Mouse (Mus musculus) lung, adult 18-20 months (tissue): ENCODE data around the gene Pdzd7.
A peak's percentile ranks its signal among the peaks of the same experiment; 100 is the strongest.
"Not testable (repeated sequence)": the region's sequence is repeated elsewhere in the genome, so short reads cannot be mapped to it uniquely, and the experiment has no call there.

ENCODE experiments used
- DNase-seq, 2 experiments: peaks; one replicate each; pipeline ENCODE4 v3.0.0; 2022; ENCODE audit warnings: mixed read lengths in 2 of 2

Gene Pdzd7

GRCm38 (mm10) chr19:45058113-45058839 is 12.8 kb upstream of the Pdzd7 start:
- peak; percentile 96 to 97 for DNase-seq

- no peak for DNase-seq
Measured at GRCm38 (mm10) chr19:45057724-45058112, 12.2 kb upstream of the Pdzd7 start.

- DNase-seq, result peak in 1 of 2 experiments; percentile 28
Measured at GRCm38 (mm10) chr19:45056908-45057698, 11.6 kb upstream of the Pdzd7 start.

- peak in 1 of 2 experiments; percentile 31 for DNase-seq
Measured at GRCm38 (mm10) chr19:45056364-45056763, 10.8 kb upstream of the Pdzd7 start.

- no peak for DNase-seq
Measured at GRCm38 (mm10) chr19:45054892-45055690, 9.6 kb upstream of the Pdzd7 start.

DNA sequence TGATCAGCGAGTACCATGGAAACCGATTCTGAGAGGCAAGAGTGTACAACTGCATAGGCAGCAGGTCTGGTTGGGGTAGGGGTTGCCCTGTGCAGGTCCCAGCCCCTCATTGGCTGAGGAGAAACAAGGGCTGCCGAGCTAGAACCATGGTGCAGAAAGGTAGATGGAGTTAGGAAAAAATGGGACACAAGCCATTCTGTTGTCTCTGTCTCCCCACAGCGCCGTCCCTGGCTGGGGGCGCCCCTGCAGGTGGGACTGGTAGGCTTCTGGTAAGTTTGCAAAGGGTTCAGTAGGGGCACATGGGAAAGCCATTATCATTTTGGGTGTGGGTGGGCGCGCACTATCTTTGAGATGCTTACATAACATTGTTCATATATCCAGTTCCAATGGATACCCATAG is 7.9 kb upstream of the Pdzd7 start:
- DNase-seq, result no peak

GRCm38 (mm10) chr19:45049523-45049922 is 4.0 kb upstream of the Pdzd7 start:
- DNase-seq, result no peak

DNA sequence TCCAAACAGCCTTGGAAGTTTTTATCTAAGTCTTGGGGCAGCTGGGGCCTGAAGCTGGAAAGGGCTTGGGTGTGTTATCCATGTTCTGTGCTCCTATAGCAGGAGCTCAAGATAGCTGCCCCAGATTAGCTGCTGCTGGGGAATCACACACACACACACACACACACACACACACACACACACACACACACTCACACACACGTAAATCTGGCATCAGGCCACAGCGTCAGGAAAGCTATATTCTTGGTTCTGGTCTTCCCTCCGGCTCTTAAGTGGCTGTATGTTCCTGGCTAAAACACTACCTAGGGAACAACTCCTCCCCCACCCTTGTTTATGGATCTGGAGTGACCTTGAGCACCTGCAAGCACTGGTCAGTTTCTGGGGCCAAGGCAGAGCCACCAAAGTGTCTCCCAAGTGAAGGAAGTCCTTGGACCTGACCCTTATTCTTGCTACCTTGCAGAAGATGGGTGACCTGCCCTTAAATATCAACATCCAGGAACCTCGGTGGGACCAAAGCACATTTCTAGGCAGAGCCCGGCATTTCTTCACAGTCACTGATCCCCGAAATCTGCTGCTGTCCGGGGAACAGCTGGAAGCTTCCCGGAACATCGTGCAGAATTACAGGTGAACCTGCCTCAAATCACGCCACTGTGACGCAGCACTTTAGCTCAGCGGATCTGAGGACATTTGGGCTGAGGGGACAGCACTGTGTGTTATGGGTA is 3.3 kb upstream of the Pdzd7 start:
- no peak for DNase-seq

DNA sequence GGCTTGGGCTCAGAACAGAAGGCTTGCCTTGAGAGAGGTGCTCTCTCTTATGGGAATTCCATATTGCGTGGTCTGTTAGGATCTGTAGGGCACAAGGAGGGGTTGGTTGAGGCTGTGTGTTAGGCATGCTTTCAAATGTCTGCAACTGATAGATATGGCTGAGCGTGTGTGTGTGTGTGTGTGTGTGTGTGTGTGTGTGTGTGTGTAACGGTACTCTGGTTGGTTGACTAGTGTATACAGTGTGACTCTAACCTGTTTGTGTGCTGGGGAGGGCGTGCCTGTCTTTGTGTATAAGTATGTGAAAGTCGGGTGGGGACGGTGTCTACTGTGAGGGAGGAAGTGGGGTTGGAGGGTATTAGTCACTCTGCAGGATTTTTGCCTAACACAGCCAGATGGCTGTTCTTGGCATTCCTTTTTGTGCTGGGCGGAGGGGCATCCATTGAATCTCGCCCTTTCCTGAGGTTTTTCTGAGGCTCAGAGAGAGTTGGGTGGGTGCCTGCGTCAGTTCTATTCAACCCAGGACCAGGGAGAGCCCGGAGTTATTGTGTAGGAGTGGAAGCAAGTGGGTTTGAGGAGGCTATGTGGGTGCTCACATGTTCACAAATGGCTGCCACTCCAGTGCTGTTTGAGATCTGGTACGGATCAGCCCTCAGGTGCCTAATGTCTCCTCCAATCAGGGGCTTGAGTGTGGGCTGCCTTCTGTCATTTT is 2.6 kb upstream of the Pdzd7 start:
- DNase-seq, result peak; percentile 87 to 91

DNA sequence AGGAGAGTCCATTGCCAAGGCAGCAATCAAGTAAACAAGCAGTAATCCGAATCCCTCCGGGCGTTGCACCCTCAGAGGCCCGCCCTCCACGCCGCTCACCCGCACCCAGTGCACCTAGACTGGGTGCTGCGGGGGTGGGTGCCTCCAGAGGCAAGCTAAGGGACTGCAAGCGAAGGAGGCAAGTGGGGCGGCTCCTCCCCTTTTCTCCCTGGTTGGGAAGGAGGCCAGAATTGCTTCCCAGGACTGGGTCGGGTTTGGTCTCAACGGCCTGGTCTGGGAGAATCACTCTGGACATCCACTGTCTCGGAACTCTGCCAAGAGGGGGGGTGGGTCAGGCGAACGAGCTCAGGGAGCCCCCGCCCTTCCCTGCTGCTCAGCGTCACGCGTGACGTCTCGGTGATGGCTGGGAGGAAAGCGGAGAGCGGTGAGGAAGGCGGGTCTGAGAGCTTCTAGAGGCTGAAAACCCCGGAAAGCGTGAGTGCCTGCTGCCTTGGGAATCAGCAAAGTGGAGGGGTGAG is 2.0 kb upstream of the Pdzd7 start, which contains the start of gene Sfxn3:
Gene Sfxn3, plus strand, starts transcription at position 87 of the 518 bp plus-strand sequence.
- peak; percentile 95 to 97 for DNase-seq

DNA sequence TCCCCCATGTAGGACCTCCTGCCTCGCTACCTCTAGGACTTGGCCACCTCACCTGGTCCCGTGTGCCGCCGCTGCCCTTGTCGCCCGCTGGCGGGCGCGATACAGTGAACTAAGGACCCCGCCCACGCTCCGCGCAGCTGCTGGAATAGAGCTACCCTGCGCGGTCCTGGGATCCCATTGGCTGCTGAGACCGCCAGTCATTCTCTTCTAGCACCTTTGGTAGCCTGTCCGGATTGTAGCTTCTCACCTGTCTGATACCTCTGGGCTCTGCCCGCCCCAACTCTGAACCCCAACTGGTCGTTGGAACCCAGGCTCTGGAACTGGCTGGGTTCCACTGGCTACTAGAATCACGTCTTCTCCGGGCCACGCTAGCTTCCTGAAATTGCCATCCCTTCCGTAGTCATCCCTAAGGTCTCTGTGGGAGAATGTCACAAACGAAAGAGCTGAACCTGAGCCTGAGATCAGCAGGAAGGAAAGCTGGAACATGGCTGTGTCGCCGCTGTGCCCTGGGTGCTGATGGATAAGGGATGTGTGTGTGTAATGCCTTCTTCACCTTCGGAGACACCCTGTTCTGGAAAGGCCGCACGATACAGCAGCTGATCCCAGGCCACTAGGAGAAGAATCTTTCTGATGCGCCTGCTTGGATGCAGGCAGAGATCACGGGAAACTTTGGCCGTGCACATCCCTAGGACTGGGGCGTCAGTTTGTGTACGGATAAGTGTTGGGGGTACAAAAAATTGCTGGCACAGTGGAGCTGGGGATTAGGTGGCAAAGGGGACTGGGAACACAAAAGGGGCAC is 1.2 kb upstream of the Pdzd7 start:
- peak; percentile 95 to 96 for DNase-seq

DNA sequence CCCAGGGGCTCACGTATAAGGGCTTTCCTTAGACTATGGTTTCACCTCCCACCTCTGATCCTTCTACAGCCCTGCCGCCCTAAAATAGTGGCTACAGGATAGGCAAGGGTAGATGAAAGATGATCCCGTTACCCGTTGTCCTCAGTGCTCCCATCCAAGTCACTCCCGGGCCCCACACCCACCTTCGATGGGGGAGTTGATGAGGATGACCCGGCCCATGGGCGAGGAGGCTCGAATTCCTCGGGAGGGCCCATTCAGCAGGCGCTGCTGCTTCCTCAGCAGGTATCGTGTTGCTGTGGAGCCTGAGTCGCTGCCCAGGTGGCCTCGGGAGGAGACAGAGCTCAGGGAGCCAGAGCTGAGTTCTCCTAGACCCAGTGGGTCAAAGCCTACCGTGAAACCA is 281 bp downstream of the Pdzd7 start:
- no peak for DNase-seq

- no peak for DNase-seq
Measured at GRCm38 (mm10) chr19:45044389-45044927, 1.1 kb downstream of the Pdzd7 start.

GRCm38 (mm10) chr19:45040214-45040613 is 5.3 kb downstream of the Pdzd7 start:
- DNase-seq, result no peak

DNA sequence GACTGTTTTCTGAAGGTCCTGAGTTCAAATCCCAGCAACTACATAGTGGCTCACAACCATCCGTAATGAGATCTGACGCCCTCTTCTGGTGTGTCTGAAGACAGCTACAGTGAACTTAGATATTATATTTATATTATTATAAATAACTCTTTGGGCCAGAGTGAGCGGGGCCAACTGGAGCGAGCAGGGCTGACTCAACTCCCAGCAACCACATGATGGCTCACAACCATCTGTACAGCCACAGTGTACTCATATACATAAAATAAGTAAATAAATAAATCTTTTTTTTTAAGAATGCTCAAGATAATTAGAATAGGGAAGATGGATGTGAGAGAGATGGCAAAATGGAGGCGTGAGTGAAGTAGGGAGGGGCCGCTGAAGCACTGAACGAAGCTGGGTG is 7.3 kb downstream of the Pdzd7 start:
- DNase-seq, result not testable (repeated sequence)

DNA sequence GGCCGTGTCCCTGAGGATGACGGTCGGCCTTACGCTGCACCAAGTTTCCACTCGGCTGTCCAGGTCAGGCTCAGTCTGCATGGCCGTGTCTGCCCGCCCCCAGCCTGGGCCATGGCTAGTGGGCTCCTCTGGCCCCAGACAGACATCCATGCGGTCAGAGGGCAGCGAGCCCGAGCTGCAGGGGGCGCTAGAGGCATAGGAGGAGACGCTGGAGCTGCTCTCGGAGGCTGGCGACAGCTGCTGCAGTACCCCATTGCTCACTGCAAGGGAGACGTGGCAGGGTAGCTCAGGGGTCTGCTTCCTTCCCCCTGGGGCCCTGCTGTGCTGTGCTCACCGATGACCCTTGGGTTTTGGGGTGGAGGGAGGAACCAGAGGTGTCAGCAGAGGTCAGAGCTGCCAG is 8.7 kb downstream of the Pdzd7 start:
- DNase-seq, result peak; percentile 63 to 70

DNA sequence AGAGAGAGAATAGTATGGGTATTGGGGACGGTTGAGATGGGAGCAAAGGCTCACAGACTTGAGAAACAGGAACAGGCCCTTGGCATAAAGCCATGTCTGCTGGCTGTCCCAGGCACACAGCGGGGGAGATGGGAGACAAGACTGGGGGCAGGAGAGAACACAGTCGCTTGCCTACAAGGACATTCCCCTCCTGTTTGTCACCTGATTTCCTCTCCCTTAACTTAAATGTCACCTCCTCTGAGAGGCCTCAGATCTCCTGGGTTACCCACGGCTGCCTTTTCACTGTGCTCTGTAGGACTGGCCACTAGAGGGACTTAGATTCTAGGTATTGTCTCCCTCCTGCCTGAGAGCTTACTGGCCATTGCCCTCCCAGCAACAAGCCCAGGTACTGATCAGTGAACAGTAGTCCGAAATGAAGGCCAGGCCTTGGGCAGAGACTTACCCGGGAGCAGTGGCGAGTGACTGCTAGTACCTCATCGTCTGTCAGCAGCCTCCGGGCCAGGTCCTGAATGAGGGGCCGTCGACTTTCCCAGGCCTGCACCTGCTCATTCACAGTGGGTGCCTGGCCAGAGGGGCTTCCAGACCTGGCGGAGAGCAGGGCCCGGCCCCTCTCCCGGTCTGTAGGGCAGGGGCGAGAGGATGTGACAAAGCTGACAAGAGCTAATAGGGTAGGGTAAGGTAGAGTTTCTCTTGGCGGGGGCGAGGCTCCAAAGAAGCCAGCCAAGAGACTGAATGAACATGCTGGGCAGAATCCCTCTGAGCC is 12.8 kb downstream of the Pdzd7 start:
- no peak for DNase-seq

DNA sequence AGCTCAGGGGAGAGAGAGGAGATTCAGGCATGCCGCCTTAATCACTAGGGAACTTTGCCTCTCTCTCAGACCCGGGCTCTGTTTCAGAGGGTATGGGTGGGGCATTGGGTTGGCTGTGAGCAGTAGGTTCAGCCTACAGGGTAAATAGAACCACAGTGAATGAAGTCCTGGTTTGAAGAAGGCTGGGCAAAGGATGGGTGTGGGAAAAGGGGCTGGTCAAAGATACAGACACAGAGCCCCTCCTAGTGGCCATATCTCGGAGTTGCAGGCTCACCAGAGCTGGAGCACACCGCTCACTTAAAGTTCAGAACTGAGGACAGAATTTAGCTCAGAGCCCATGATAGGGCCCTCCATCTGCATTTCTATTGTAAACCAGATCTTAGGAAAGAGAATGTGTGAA is 13.7 kb downstream of the Pdzd7 start:
- DNase-seq, result peak; percentile 79 to 81
